Mouse (Mus musculus) intestine, embryonic 14.5 days (tissue): ENCODE data around the gene Cnnm4. TPM values are rescaled to one million over a fixed set of nuclear protein-coding genes. Genes with fewer than 3 reads are reported as not detected.
A peak's percentile ranks its signal among the peaks of the same experiment; 100 is the strongest.

Experiments used
- ATAC-seq: fragments of 200-750 bp; cut with Nextera tagmentation; replicated peaks from 2 replicates; pipeline ENCODE4 v1.8.0; 2017; ENCODE audit warnings: low read depth, moderate number of reproducible peaks, moderate TSS enrichment, moderate library complexity; ENCODE audit not compliant: low FRiP score, low TSS enrichment
- DNase-seq: peaks from one replicate; pipeline ENCODE4 v3.0.0-alpha.2; 2018; ENCODE audit warnings: low spot score
- H3K27ac ChIP-seq: fragments of 300-500 bp; sonication (generic); 2 replicates; pipeline ENCODE4 v1.5.1; 2014; ENCODE audit warnings: low read depth, mild to moderate bottlenecking, control low read depth
- H3K27me3 ChIP-seq: fragments of 300-500 bp; sonication (generic); replicated peaks from 2 replicates; pipeline ENCODE4 v1.6.1; 2014; ENCODE audit warnings: low read length, control low read depth; ENCODE audit not compliant: control insufficient read depth, insufficient read depth
- H3K36me3 ChIP-seq: fragments of 300-500 bp; sonication (generic); 2 replicates; pipeline ENCODE4 v1.6.1; 2014; ENCODE audit warnings: low read length, control low read depth; ENCODE audit not compliant: control insufficient read depth, insufficient read depth
- H3K4me1 ChIP-seq: fragments of 300-500 bp; sonication (generic); replicated peaks from 2 replicates; pipeline ENCODE4 v1.6.1; 2014; ENCODE audit warnings: low read length, control low read depth, mixed read lengths; ENCODE audit not compliant: control insufficient read depth, insufficient read depth
- H3K4me2 ChIP-seq: fragments of 300-500 bp; sonication (generic); 2 replicates; pipeline ENCODE4 v1.6.1; 2014; ENCODE audit warnings: low read length
- H3K4me3 ChIP-seq: fragments of 300-500 bp; sonication (generic); 2 replicates; pipeline ENCODE4 v1.5.1; 2014; ENCODE audit warnings: low read depth, low read length, control low read depth, mixed read lengths
- H3K9ac ChIP-seq: fragments of 300-500 bp; sonication (generic); 2 replicates; pipeline ENCODE4 v1.6.1; 2014; ENCODE audit warnings: mild to moderate bottlenecking, low read length
- H3K9me3 ChIP-seq: fragments of 300-500 bp; sonication (generic); 2 replicates; pipeline ENCODE4 v1.6.1; 2016; ENCODE audit warnings: low read length, control low read depth; ENCODE audit not compliant: control insufficient read depth
- WGBS: fragments of 180-500 bp; shearing (Covaris S2); extraction: QIAGEN DNeasy Blood & Tissue Kit; methylation state at CpG from one replicate; pipeline ENCODE4 v1.1.7; 2014; 5-methylcytosine and 5-hydroxymethylcytosine counted together
- polyA plus RNA-seq: library from polyadenylated mRNA; unstranded; fragments of >200 nt; fragmentation: Nextera tagmentation; extraction: Ambion mirVana; gene quantifications from 2 replicates; pipeline ENCODE4 v1.2.1, GENCODE M21; 2014

The Cnnm4 gene
- polyA plus RNA-seq, 1 experiment from 2014 or later, result 30.2 TPM

- peaks cover 3% of the 10 kb centered on the region for H3K36me3 ChIP-seq
- peak overlapping the region; percentile 91 for H3K4me2 ChIP-seq
- H3K4me3 ChIP-seq, result peak overlapping the region; percentile 96
- H3K27me3 ChIP-seq, result no peaks in the 10 kb centered on the region
- peak overlapping the region; percentile 74 for H3K9ac ChIP-seq
- 3% methylated on average over 1 of the region's 1 CpGs for WGBS
- ATAC-seq (no peak), DNase-seq (no peak)
- no peaks in the 10 kb centered on the region for H3K9me3 ChIP-seq
- peaks cover 14% of the 10 kb centered on the region for H3K4me1 ChIP-seq
- no peak overlapping the region for H3K27ac ChIP-seq
These were observed 41.9 kb downstream of the Cnnm4 start for GRCm38 (mm10) chr1:36513310-36513709.

GRCm38 (mm10) chr1:36513718-36514117 is 42.3 kb downstream of the Cnnm4 start:
- Histone ChIP-seq H3K4me2 (peak overlapping the region; percentile 91), H3K4me3 (peak overlapping the region; percentile 96), H3K27me3 (no peaks in the 10 kb centered on the region), H3K4me1 (peaks cover 14% of the 10 kb centered on the region), H3K9me3 (no peaks in the 10 kb centered on the region), H3K27ac (no peak overlapping the region), H3K36me3 (peaks cover 5% of the 10 kb centered on the region), H3K9ac (no peak overlapping the region)
- no peak for ATAC-seq
- 54% methylated on average over 2 of the region's 2 CpGs for WGBS
- DNase-seq, result no peak

GRCm38 (mm10) chr1:36518259-36518658 is 46.8 kb downstream of the Cnnm4 start:
- Histone ChIP-seq H3K27ac (no peak overlapping the region), H3K4me2 (no peak overlapping the region), H3K4me3 (no peak overlapping the region), H3K27me3 (no peaks in the 10 kb centered on the region), H3K9me3 (no peaks in the 10 kb centered on the region), H3K4me1 (peaks cover 17% of the 10 kb centered on the region), H3K9ac (no peak overlapping the region), H3K36me3 (peaks cover 48% of the 10 kb centered on the region)
- ATAC-seq (no peak), DNase-seq (no peak)
- WGBS, result 85% methylated on average over 3 of the region's 3 CpGs

GRCm38 (mm10) chr1:36519626-36520025 is 48.2 kb downstream of the Cnnm4 start:
- Histone ChIP-seq H3K4me2 (no peak overlapping the region), H3K27ac (no peak overlapping the region), H3K4me1 (peaks cover 13% of the 10 kb centered on the region), H3K9me3 (no peaks in the 10 kb centered on the region), H3K36me3 (peaks cover 56% of the 10 kb centered on the region), H3K9ac (no peak overlapping the region), H3K4me3 (no peak overlapping the region), H3K27me3 (no peaks in the 10 kb centered on the region)
- no peak for ATAC-seq
- no peak for DNase-seq
- WGBS, result 67% methylated on average over 11 of the region's 11 CpGs

- Histone ChIP-seq H3K9ac (no peak overlapping the region), H3K9me3 (no peaks in the 10 kb centered on the region), H3K4me1 (peaks cover 10% of the 10 kb centered on the region; the same call in 1 of the 2 replicates), H3K4me2 (no peak overlapping the region), H3K27ac (no peak overlapping the region), H3K4me3 (no peak overlapping the region), H3K36me3 (peaks cover 78% of the 10 kb centered on the region), H3K27me3 (no peaks in the 10 kb centered on the region)
- WGBS, result 89% methylated on average over 7 of the region's 7 CpGs
- no peak for DNase-seq
- ATAC-seq, result no peak
These were observed 50.8 kb downstream of the Cnnm4 start for GRCm38 (mm10) chr1:36522210-36522609.

- no peak overlapping the region for H3K4me3 ChIP-seq
- ATAC-seq (peak; percentile 58), DNase-seq (no peak)
- peaks cover 79% of the 10 kb centered on the region for H3K36me3 ChIP-seq
- H3K4me1 ChIP-seq, result peaks cover 10% of the 10 kb centered on the region; the same call in 1 of the 2 replicates
- 50% methylated on average over 9 of the region's 9 CpGs for WGBS
- H3K9me3 ChIP-seq, result no peaks in the 10 kb centered on the region
- no peaks in the 10 kb centered on the region for H3K27me3 ChIP-seq
- no peak overlapping the region for H3K9ac ChIP-seq
- no peak overlapping the region for H3K4me2 ChIP-seq
- H3K27ac ChIP-seq, result no peak overlapping the region; the same call in 1 of the 2 replicates
These were observed 52.1 kb downstream of the Cnnm4 start for GRCm38 (mm10) chr1:36523332-36524013.

GRCm38 (mm10) chr1:36524058-36524457 is 52.6 kb downstream of the Cnnm4 start:
- Histone ChIP-seq H3K4me3 (no peak overlapping the region), H3K9ac (no peak overlapping the region), H3K9me3 (no peaks in the 10 kb centered on the region), H3K4me1 (peaks cover 10% of the 10 kb centered on the region; the same call in 1 of the 2 replicates), H3K27me3 (no peaks in the 10 kb centered on the region), H3K27ac (no peak overlapping the region; the same call in 1 of the 2 replicates), H3K4me2 (no peak overlapping the region), H3K36me3 (peaks cover 73% of the 10 kb centered on the region)
- WGBS, result 33% methylated on average over 5 of the region's 5 CpGs
- DNase-seq (no peak), ATAC-seq (peak; percentile 34)

- Histone ChIP-seq H3K9me3 (no peaks in the 10 kb centered on the region), H3K36me3 (peaks cover 56% of the 10 kb centered on the region), H3K4me1 (peaks cover 10% of the 10 kb centered on the region; the same call in 1 of the 2 replicates), H3K4me3 (no peak overlapping the region), H3K9ac (no peak overlapping the region), H3K27me3 (no peaks in the 10 kb centered on the region), H3K27ac (no peak overlapping the region), H3K4me2 (no peak overlapping the region)
- 89% methylated on average over 12 of the region's 12 CpGs for whole genome bisulfite sequencing
- no peak for ATAC-seq
- DNase-seq, result no peak
These were observed 54.4 kb downstream of the Cnnm4 start for GRCm38 (mm10) chr1:36525774-36526173.

GRCm38 (mm10) chr1:36526903-36527302 is 55.5 kb downstream of the Cnnm4 start:
- 94% methylated on average over 10 of the region's 10 CpGs for WGBS
- Histone ChIP-seq H3K4me2 (no peak overlapping the region), H3K36me3 (peaks cover 50% of the 10 kb centered on the region)

More at GRCm38 (mm10) chr1:36526903-36527302, 55.5 kb downstream of the Cnnm4 start:
- ATAC-seq (no peak), DNase-seq (no peak)
- H3K4me1 ChIP-seq, result peaks cover 10% of the 10 kb centered on the region; the same call in 1 of the 2 replicates
- H3K9me3 ChIP-seq, result no peaks in the 10 kb centered on the region
- H3K9ac ChIP-seq, result no peak overlapping the region
- no peaks in the 10 kb centered on the region for H3K27me3 ChIP-seq
- no peak overlapping the region for H3K4me3 ChIP-seq
- no peak overlapping the region for H3K27ac ChIP-seq
